Comparison of ENCODE assay signal across 17 mouse cellular contexts in genomic region chr6:147481141-147481540, GRCm38 (mm10). TPM values are rescaled to one million over a fixed set of nuclear protein-coding genes. Genes with fewer than 3 reads are reported as not detected.
A peak's percentile ranks its signal among the peaks of the same experiment; 100 is the strongest.
DNase-seq lines count a peak whose midpoint lies in the region; TF ChIP-seq lines count a peak whose summit lies in the region.
"Had no signal": no experiment of that assay in that cellular context is flagged by ENCODE, and none has a peak within 500 bp of the region (broad histone marks: within the 10 kb centered on the region; RNA-seq: fewer than 3 reads in every experiment).

No protein-coding gene starts in this region.

- H3K27me3 ChIP-seq in kidney, adult 2 months (replicated peaks; ENCODE audit: control insufficient read depth, insufficient read depth, low read length) = no peaks in the 10 kb centered on the region
- H3K27me3 ChIP-seq: forebrain, embryonic 15.5 days; hindbrain, embryonic 15.5 days; midbrain, embryonic 15.5 days had no signal

- intact Hi-C loops in gastrocnemius, postnatal 14 days (cut with DNase I; ENCODE audit: low total_unique reads) = no loop called here

- H3K36me3 ChIP-seq in kidney, adult 2 months (ENCODE audit: control insufficient read depth, insufficient read depth, low read length) = no peaks in the 10 kb centered on the region
- H3K36me3 ChIP-seq: embryonic facial prominence, embryonic 10.5 days; forebrain, embryonic 15.5 days; hindbrain, embryonic 15.5 days; midbrain, embryonic 15.5 days had no signal

- no peak overlapping the region for H3K27ac ChIP-seq in kidney, adult 2 months (ENCODE audit: insufficient read depth, low read depth, low read length)
- H3K27ac ChIP-seq: embryonic facial prominence, embryonic 10.5 days; forebrain, embryonic 15.5 days; hindbrain, embryonic 15.5 days; midbrain, embryonic 15.5 days had no signal

- WGBS in kidney, adult 2 months = 94% methylated on average over 5 of the region's 5 CpGs

- TF ChIP-seq POLR2A in kidney, adult 2 months (IDR thresholded peaks at IDR 0.05; ENCODE audit: low read depth, low read length) = no peak

- no peak for TF ChIP-seq CTCF in kidney, adult 2 months (conservative IDR thresholded peaks at IDR 0.05; ENCODE audit: insufficient read depth, insufficient read length, low read depth, low read length)

- peak; percentile 18 to 45 for DNase-seq in adrenal gland, adult (ENCODE audit: inconsistent age in 2 of 2, low spot score in 1 of 2)
- no peak for DNase-seq in adrenal gland, adult 8-10 months
- peak; percentile 23 to 45 for DNase-seq in gastrocnemius, adult 8-10 months (ENCODE audit: low spot score in 2 of 2)
- DNase-seq in gastrocnemius, postnatal 14 days = no peak
- DNase-seq in kidney, adult 2 months = peak; percentile 12
- no peak for DNase-seq in kidney, adult 9 months
- peak; percentile 6 for DNase-seq in urinary bladder, postnatal 14 days (ENCODE audit: low spot score)
- DNase-seq in urinary bladder, postnatal 10 days (ENCODE audit: low spot score) = no peak
- DNase-seq: cerebellum, postnatal 36 days; layer of hippocampus, postnatal 36 days; lung, adult 2 months; thymus, postnatal 14 days had no signal

- H3K4me1 ChIP-seq in kidney, adult 2 months (ENCODE audit: control insufficient read depth, insufficient read depth, low read length) = no peaks in the 10 kb centered on the region

- no peak overlapping the region for H3K4me3 ChIP-seq in kidney, adult 2 months (ENCODE audit: insufficient read depth, low read depth, low read length)
- H3K4me3 ChIP-seq: embryonic facial prominence, embryonic 10.5 days; forebrain, embryonic 15.5 days; hindbrain, embryonic 15.5 days; midbrain, embryonic 15.5 days had no signal

RNA-seq across cellular contexts. Expression of gene Ccdc91, which starts 5.5 kb away (rescaled TPM):
- 10 to 100 TPM; 56.0 to 70.2 (median 62.4) TPM for total RNA-seq in adrenal gland, adult 8-10 months (2022)
- total RNA-seq in gastrocnemius, adult 8-10 months (2022) = 100 to 1,000 TPM in 1 of 4 experiments, 10 to 100 TPM in 3; 94.8 to 106 (median 96.8) TPM
- 10 to 100 TPM; 62.3 to 63.3 TPM for total RNA-seq in gastrocnemius, postnatal 14 days (2021)
- polyA plus RNA-seq in kidney, adult 2 months (2012; rRNA removed) = 37.5 and 38.3 TPM in 2 replicates
- total RNA-seq: MEL had no signal

Comparison
In these comparisons a context has a peak if more than half of its experiments do, and no peak if none do; other contexts are left out.
1. DNase-seq: peak in adrenal gland, adult (2 of 2), gastrocnemius, adult 8-10 months (2 of 2), kidney, adult 2 months (single experiment) and urinary bladder, postnatal 14 days (single experiment); none in adrenal gland, adult 8-10 months (single experiment), gastrocnemius, postnatal 14 days (single experiment), kidney, adult 9 months (single experiment) and urinary bladder, postnatal 10 days (single experiment).